Mouse (Mus musculus) limb, embryonic 14.5 days (tissue): Measurements from ENCODE around the gene Fan1. TPM values are rescaled to one million over a fixed set of nuclear protein-coding genes. Genes with fewer than 3 reads are reported as not detected.

Source experiments
- ATAC-seq: fragments of 200-750 bp; cut with Nextera tagmentation; 2 replicates; pipeline ENCODE4 v1.8.0; 2017; ENCODE audit warnings: low read depth, moderate number of reproducible peaks, moderate TSS enrichment; ENCODE audit not compliant: low FRiP score
- DNase-seq: peaks from one replicate; pipeline ENCODE4 v3.0.0-alpha.2; 2015; ENCODE audit warnings: low spot score
- H3K27ac ChIP-seq: fragments of 300-500 bp; sonication (generic); replicated peaks from 2 replicates; pipeline ENCODE4 v1.5.1; 2014; ENCODE audit warnings: low read depth, mild to moderate bottlenecking, low read length, moderate library complexity, mixed read lengths
- H3K27me3 ChIP-seq: fragments of 300-500 bp; sonication (generic); 2 replicates; pipeline ENCODE4 v1.6.1; 2014; ENCODE audit warnings: low read length, mixed read lengths; ENCODE audit not compliant: control insufficient read depth, insufficient read depth
- H3K36me3 ChIP-seq: fragments of 300-500 bp; sonication (generic); 2 replicates; pipeline ENCODE4 v1.6.1; 2014; ENCODE audit warnings: mild to moderate bottlenecking, low read length, moderate library complexity, mixed read lengths; ENCODE audit not compliant: control insufficient read depth, insufficient read depth
- H3K4me1 ChIP-seq: fragments of 300-500 bp; sonication (generic); 2 replicates; pipeline ENCODE4 v1.6.1; 2014; ENCODE audit warnings: antibody characterized with exemption, low read length, mixed read lengths; ENCODE audit not compliant: control insufficient read depth, insufficient read depth
- H3K4me2 ChIP-seq: fragments of 300-500 bp; sonication (generic); replicated peaks from 2 replicates; pipeline ENCODE4 v1.6.1; 2014; ENCODE audit warnings: low read depth, mild to moderate bottlenecking, low read length, moderate library complexity; ENCODE audit not compliant: severe bottlenecking
- H3K4me3 ChIP-seq: fragments of 300-500 bp; sonication (generic); replicated peaks from 2 replicates; pipeline ENCODE4 v1.5.1; 2014; ENCODE audit warnings: low read length
- H3K9ac ChIP-seq: fragments of 300-500 bp; sonication (generic); 2 replicates; pipeline ENCODE4 v1.6.1; 2014; ENCODE audit warnings: mild to moderate bottlenecking, low read depth, low read length, moderate library complexity; ENCODE audit not compliant: severe bottlenecking
- H3K9me3 ChIP-seq: fragments of 300-500 bp; sonication (generic); 2 replicates; pipeline ENCODE4 v1.6.1; 2016; ENCODE audit warnings: low read length; ENCODE audit not compliant: control insufficient read depth
- POLR2A ChIP-seq: fragments of 200-500 bp; IDR thresholded peaks from 2 replicates; pipeline ENCODE4 v1.8.0; 2012; ENCODE audit warnings: inconsistent platforms, mild to moderate bottlenecking, moderate library complexity, borderline replicate concordance; ENCODE audit not compliant: insufficient read depth, insufficient read length; ENCODE audit errors: extremely low read depth
- WGBS: fragments of 180-500 bp; shearing (Covaris S2); extraction: QIAGEN DNeasy Blood & Tissue Kit; methylation state at CpG from one replicate; pipeline ENCODE4 v1.1.7; 2014; 5-methylcytosine and 5-hydroxymethylcytosine counted together
- polyA plus RNA-seq, 2 experiments: library from polyadenylated mRNA; depleted of rRNA in 1 of 2; stranded (reverse) in 1 of 2; unstranded in 1 of 2; fragments of >200 nt; fragmentation: Nextera tagmentation in 1 of 2; extraction: Ambion mirVana in 1 of 2; gene quantifications; 2 replicates each; pipeline versions ENCODE4 v1.2.1 to v1.2.3; 2012 to 2014

Fan1 gene
- polyA plus RNA-seq, 2 experiments, result 4.7 to 5.1 TPM

DNA sequence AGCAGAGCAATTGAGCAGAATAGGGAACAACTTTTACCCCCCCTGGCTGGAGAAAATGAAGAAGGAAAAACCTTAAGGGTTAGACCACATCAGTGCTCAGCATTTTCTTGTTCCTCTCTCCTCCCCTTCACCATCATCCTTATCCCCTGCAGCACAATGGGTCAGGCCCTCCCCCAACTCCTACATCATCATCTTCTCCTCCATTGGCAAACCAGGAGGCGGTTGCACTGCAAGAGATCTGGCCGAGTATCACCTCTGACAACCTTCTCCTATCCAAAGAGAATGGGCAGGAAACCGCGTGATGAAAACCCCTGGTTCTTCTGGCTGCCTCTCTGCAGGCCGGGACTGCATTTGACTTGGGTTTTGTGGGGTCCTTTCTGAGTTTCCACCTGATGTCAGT is 17.2 kb downstream of the Fan1 start:
- Histone ChIP-seq H3K4me1 (0 out of 2 replicates have a peak, but pooled peaks cover 3% of the 10 kb centered on the region), H3K9me3 (no peaks in the 10 kb centered on the region), H3K27ac (no peak overlapping the region), H3K4me3 (no peak overlapping the region), H3K27me3 (no peaks in the 10 kb centered on the region), H3K9ac (no peak overlapping the region), H3K4me2 (no peak overlapping the region), H3K36me3 (peaks cover 77% of the 10 kb centered on the region)
- no peak for ATAC-seq
- DNase-seq, result no peak
- 90% methylated on average over 5 of the region's 5 CpGs for WGBS
- no peak for TF ChIP-seq POLR2A

DNA sequence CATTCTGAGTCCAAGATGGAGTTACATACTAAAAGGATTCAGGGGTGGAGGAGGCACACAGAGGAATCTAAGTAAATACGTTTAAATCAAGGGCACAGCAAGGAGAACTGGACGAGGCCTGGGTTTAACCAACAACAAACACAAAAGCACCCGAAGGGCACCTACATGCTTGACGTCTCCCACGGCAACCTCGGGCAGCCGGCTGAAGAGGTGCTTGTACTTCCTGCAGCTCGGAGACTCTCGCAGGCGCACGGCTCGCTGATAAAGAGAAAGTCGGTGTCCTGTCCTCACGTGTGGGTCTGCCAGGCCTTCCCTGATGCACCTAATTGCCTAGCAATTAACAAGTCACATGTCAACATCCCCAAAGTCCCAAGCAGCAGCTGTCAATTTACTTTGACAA is 19.7 kb downstream of the Fan1 start:
- Histone ChIP-seq H3K4me2 (no peak overlapping the region), H3K9me3 (no peaks in the 10 kb centered on the region), H3K4me1 (no peaks in the 10 kb centered on the region), H3K36me3 (peaks cover 71% of the 10 kb centered on the region), H3K9ac (no peak overlapping the region), H3K27me3 (no peaks in the 10 kb centered on the region), H3K27ac (no peak overlapping the region), H3K4me3 (no peak overlapping the region)
- DNase-seq, result no peak
- 80% methylated on average over 14 of the region's 14 CpGs for WGBS
- no peak for ATAC-seq
- no peak for TF ChIP-seq POLR2A

DNA sequence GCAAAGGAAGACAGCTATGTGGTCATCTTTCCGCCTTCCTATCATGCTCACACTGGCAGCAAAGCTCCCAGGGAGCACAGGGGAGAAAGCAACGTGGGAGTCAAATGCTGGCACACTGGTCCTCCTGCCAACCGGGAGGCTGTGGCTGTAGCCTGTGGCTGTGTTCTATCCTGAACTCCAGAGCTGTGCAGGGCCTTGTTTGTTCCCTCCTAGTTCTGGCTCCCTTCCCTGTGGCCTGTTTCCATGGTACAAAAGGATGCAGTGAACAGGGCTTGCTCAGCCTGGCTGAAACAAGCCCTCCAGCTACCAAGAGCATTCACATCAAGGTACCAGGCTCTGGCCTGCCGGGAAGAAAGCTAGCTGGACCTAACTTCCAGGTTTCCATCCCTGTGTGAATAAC is 22.8 kb downstream of the Fan1 start:
- no peak for ATAC-seq
- Histone ChIP-seq H3K27me3 (no peaks in the 10 kb centered on the region), H3K27ac (no peak overlapping the region), H3K4me3 (no peak overlapping the region), H3K9ac (no peak overlapping the region), H3K36me3 (peaks cover 65% of the 10 kb centered on the region), H3K9me3 (no peaks in the 10 kb centered on the region), H3K4me2 (no peak overlapping the region), H3K4me1 (no peaks in the 10 kb centered on the region)
- no peak for TF ChIP-seq POLR2A
- DNase-seq, result no peak
- WGBS, result 93% methylated on average over 4 of the region's 4 CpGs

DNA sequence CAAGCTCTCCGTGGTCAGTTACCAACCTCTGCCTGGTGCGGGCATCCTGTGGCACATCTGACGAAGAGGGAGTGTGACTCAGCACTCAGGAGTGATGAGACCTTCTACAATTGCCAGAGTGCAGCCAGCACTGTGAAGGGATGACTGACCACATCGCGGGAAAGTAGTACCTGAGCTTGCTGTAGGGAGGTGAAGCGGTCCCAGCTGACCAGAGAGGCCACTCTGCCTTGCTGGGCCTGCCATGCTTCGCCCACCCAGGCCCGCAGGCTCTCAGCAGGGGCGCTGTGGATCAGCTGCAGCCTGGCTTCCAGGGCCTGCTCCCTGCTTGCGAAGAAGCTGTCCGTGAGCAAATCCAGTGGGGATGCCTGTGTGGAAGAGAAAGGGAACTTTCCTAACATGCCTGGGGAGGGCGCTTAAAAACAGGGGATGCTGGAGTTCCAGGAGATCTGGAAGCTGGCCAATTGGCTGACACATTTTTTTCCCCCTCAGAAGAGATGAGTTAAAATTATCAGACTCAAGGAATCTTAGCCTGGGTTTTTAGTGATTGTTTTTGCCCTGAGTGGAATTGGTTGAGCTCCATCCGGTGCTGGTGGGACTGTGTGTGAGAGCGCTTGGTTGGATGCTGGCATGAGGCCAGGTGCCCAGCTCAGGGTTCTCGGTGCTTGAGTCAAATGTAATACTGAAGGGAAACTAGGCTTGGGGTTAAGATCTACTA is 24.6 kb downstream of the Fan1 start:
- peaks cover 63% of the 10 kb centered on the region for H3K36me3 ChIP-seq
- 92% methylated on average over 15 of the region's 15 CpGs for WGBS

DNA sequence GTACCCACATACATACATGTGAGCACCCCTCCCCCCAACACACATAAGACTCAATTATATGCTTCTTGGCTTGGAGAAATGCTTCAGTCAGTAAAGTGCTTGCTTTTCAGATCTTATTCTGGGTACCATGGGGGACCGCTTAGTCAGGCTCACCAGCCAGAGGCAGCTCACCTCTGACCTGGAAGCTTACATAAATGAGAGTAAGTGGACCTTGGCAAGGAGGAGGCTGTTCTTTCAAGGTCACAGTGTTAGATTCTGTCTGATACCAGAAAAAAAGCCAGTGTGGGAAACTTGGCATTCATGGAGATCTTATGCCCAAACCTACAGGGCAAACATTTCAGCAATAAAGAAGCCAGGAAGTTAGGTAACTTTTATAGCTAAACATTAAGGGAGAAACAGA is 26.1 kb downstream of the Fan1 start:
- no peak for TF ChIP-seq POLR2A

More for the DNA sequence above, 24.6 kb downstream of the Fan1 start:
- ATAC-seq (no peak), DNase-seq (no peak)
- Histone ChIP-seq H3K9me3 (no peaks in the 10 kb centered on the region), H3K4me2 (no peak overlapping the region), H3K27ac (no peak overlapping the region), H3K27me3 (no peaks in the 10 kb centered on the region), H3K4me1 (no peaks in the 10 kb centered on the region), H3K4me3 (no peak overlapping the region), H3K9ac (no peak overlapping the region)
- no peak for TF ChIP-seq POLR2A

More for the DNA sequence above, 26.1 kb downstream of the Fan1 start:
- Histone ChIP-seq H3K27ac (no peak overlapping the region), H3K27me3 (no peaks in the 10 kb centered on the region), H3K4me3 (no peak overlapping the region), H3K36me3 (peaks cover 48% of the 10 kb centered on the region), H3K9ac (no peak overlapping the region), H3K4me1 (no peaks in the 10 kb centered on the region), H3K4me2 (no peak overlapping the region), H3K9me3 (no peaks in the 10 kb centered on the region)
- ATAC-seq, result no peak
- DNase-seq, result no peak
- WGBS, result 93% methylated on average over 1 of the region's 1 CpGs
